Comparison of ENCODE assay signal across 11 mouse cellular contexts in genomic region chr13:9278636-9279035, GRCm38 (mm10). TPM values are rescaled to one million over a fixed set of nuclear protein-coding genes. Genes with fewer than 3 reads are reported as not detected.
DNase-seq lines count a peak whose midpoint lies in the region; ATAC-seq and TF ChIP-seq lines count a peak whose summit lies in the region.
"Had no signal": no experiment of that assay in that cellular context is flagged by ENCODE, and none has a peak within 500 bp of the region (broad histone marks: within the 10 kb centered on the region; RNA-seq: fewer than 3 reads in every experiment).

No protein-coding gene starts in this region.

- no peak for DNase-seq in layer of hippocampus, adult 2 months (ENCODE audit: low spot score in 2 of 2)
- DNase-seq in layer of hippocampus, adult 9-11 months, result no peak
- no peak for DNase-seq in hindbrain, embryonic 10.5 days (ENCODE audit: low spot score)
- DNase-seq in limb, embryonic 14.5 days (ENCODE audit: low spot score), result no peak
- no peak for DNase-seq in thymus, postnatal 36 days
- no peak for DNase-seq in thymus, adult 18-20 months
- DNase-seq: heart, postnatal 36 days; liver, postnatal 0 days; right cerebral cortex, postnatal 14 days; thymus, adult 2 months had no signal

- peaks cover 34% of the 10 kb centered on the region for H3K4me1 ChIP-seq in hindbrain, embryonic 10.5 days (replicated peaks)
- H3K4me1 ChIP-seq in limb, embryonic 14.5 days (ENCODE audit: control insufficient read depth, insufficient read depth, low read length), result peaks cover 9% of the 10 kb centered on the region; the same call in 1 of the 2 replicates
- peaks cover 11% of the 10 kb centered on the region; the same call in 1 of the 2 replicates for H3K4me1 ChIP-seq in stomach, embryonic 14.5 days (ENCODE audit: control insufficient read depth, insufficient read depth, low read length)

- TF ChIP-seq CTCF in layer of hippocampus, adult 2 months (conservative IDR thresholded peaks at IDR 0.05), result no peak

- no peaks in the 10 kb centered on the region for H3K36me3 ChIP-seq in hindbrain, embryonic 10.5 days
- no peaks in the 10 kb centered on the region for H3K36me3 ChIP-seq in limb, embryonic 14.5 days (ENCODE audit: control insufficient read depth, insufficient read depth, low read length)
- no peaks in the 10 kb centered on the region for H3K36me3 ChIP-seq in stomach, embryonic 14.5 days (ENCODE audit: control insufficient read depth, insufficient read depth, low read length)

- H3K27me3 ChIP-seq in hindbrain, embryonic 10.5 days (ENCODE audit: insufficient read depth, poor library complexity, severe bottlenecking), result no peaks in the 10 kb centered on the region
- no peaks in the 10 kb centered on the region for H3K27me3 ChIP-seq in limb, embryonic 14.5 days (ENCODE audit: control insufficient read depth, insufficient read depth, low read length)
- no peaks in the 10 kb centered on the region for H3K27me3 ChIP-seq in stomach, embryonic 14.5 days (ENCODE audit: control insufficient read depth, insufficient read depth, low read length)

- no peaks in the 10 kb centered on the region for H3K9me3 ChIP-seq in hindbrain, embryonic 10.5 days
- H3K9me3 ChIP-seq in limb, embryonic 14.5 days (ENCODE audit: control insufficient read depth, low read length), result no peaks in the 10 kb centered on the region
- H3K9me3 ChIP-seq in stomach, embryonic 14.5 days (ENCODE audit: control insufficient read depth, low read depth, low read length), result no peaks in the 10 kb centered on the region

- TF ChIP-seq POLR2A in limb, embryonic 14.5 days (IDR thresholded peaks at IDR 0.05; ENCODE audit: borderline replicate concordance, extremely low read depth, insufficient read depth, insufficient read length), result no peak

- peak overlapping the region; percentile 82; the same call in 1 of the 2 replicates for H3K4me2 ChIP-seq in limb, embryonic 14.5 days (replicated peaks; ENCODE audit: low read depth, low read length, severe bottlenecking)
- peak overlapping the region; percentile 70; the same call in 1 of the 2 replicates for H3K4me2 ChIP-seq in stomach, embryonic 14.5 days (replicated peaks; ENCODE audit: low read depth, low read length)

- WGBS in hindbrain, embryonic 10.5 days, result 88% methylated on average over 5 of the region's 5 CpGs
- WGBS in limb, embryonic 14.5 days, result 90% methylated on average over 5 of the region's 5 CpGs
- WGBS in stomach, embryonic 14.5 days, result 82% methylated on average over 5 of the region's 5 CpGs

- no peak overlapping the region for H3K9ac ChIP-seq in limb, embryonic 14.5 days (ENCODE audit: low read depth, low read length, severe bottlenecking)
- H3K9ac ChIP-seq in stomach, embryonic 14.5 days (replicated peaks; ENCODE audit: low read depth, low read length), result no peak overlapping the region
- H3K9ac ChIP-seq: liver, postnatal 0 days had no signal

- no peak overlapping the region for H3K27ac ChIP-seq in layer of hippocampus, adult 2 months
- H3K27ac ChIP-seq in hindbrain, embryonic 10.5 days, result no peak overlapping the region
- H3K27ac ChIP-seq in limb, embryonic 14.5 days (replicated peaks; ENCODE audit: low read depth, low read length), result no peak overlapping the region
- no peak overlapping the region for H3K27ac ChIP-seq in stomach, embryonic 14.5 days (ENCODE audit: low read length)

- ATAC-seq in limb, embryonic 14.5 days (ENCODE audit: low FRiP score, low read depth), result no peak
- ATAC-seq in stomach, embryonic 14.5 days (ENCODE audit: insufficient number of reproducible peaks, insufficient read depth, low FRiP score, low read depth), result no peak
- ATAC-seq: liver, postnatal 0 days had no signal

- H3K4me3 ChIP-seq in layer of hippocampus, adult 2 months, result peak overlapping the region; percentile 79
- peak overlapping the region; percentile 70 for H3K4me3 ChIP-seq in hindbrain, embryonic 10.5 days
- H3K4me3 ChIP-seq in limb, embryonic 14.5 days (replicated peaks; ENCODE audit: low read length), result no peak overlapping the region
- no peak overlapping the region; the same call in 1 of the 2 replicates for H3K4me3 ChIP-seq in stomach, embryonic 14.5 days (ENCODE audit: low read depth, low read length)

RNA-seq across cellular contexts. Expression of gene Dip2c, which starts 2.3 kb away (rescaled TPM):
- 10 to 100 TPM; 66.2 to 66.7 TPM for total RNA-seq in layer of hippocampus, adult 2 months (2021)
- polyA plus RNA-seq in hindbrain, embryonic 10.5 days (2016; fragmentation: Nextera tagmentation; extraction: Ambion mirVana), result 4.9 and 5.8 TPM in 2 replicates
- 11.1 and 13.0 TPM in 2 replicates for polyA plus RNA-seq in limb, embryonic 14.5 days (2012; rRNA removed)
- 10.6 and 11.5 TPM in 2 replicates for polyA plus RNA-seq in limb, embryonic 14.5 days (2014; fragmentation: Nextera tagmentation; extraction: Ambion mirVana)
- 9.9 and 10.4 TPM in 2 replicates for polyA plus RNA-seq in stomach, embryonic 14.5 days (2014; fragmentation: Nextera tagmentation; extraction: Ambion mirVana)

Comparison
In these comparisons a context has a peak if more than half of its experiments do, and no peak if none do; other contexts are left out.
1. H3K4me3 ChIP-seq: peak in layer of hippocampus, adult 2 months (single experiment) and hindbrain, embryonic 10.5 days (single experiment); none in limb, embryonic 14.5 days (single experiment) and stomach, embryonic 14.5 days (single experiment).